Mouse (Mus musculus): ENCODE results near the gene Gm17662. TPM values are rescaled to one million over a fixed set of nuclear protein-coding genes. Genes with fewer than 3 reads are reported as not detected.

Gene Gm17662
- total and polyA plus RNA-seq, 3 experiments, result not detected

GRCm38 (mm10) chr4:104835096-104835495 is 22.0 kb upstream of the Gm17662 start:
- TF ChIP-seq USF1 (IDR thresholded peaks at IDR 0.05; ENCODE audit: low read depth, low read length), result no peak
- TF ChIP-seq IRF4 (IDR thresholded peaks at IDR 0.05; ENCODE audit: low read depth, low read length), result no peak
- TF ChIP-seq CHD2 (IDR thresholded peaks at IDR 0.05; ENCODE audit: low read length), result no peak
- TF ChIP-seq CHD1 (IDR thresholded peaks at IDR 0.05; ENCODE audit: low read depth, low read length), result no peak
- TF ChIP-seq POLR2AphosphoS2 (IDR thresholded peaks at IDR 0.05; ENCODE audit: low read depth, low read length), result no peak
- TF ChIP-seq ZKSCAN1 (IDR thresholded peaks at IDR 0.05; ENCODE audit: borderline replicate concordance, low read depth, low read length), result no peak
- no peak for TF ChIP-seq TCF12 (IDR thresholded peaks at IDR 0.05; ENCODE audit: low read depth, low read length)
- no peak for TF ChIP-seq MAX (IDR thresholded peaks at IDR 0.05; ENCODE audit: low read length)
- no peak for TF ChIP-seq ZNF384 (IDR thresholded peaks at IDR 0.05; ENCODE audit: low read depth, low read length)
- no peak for TF ChIP-seq BHLHE40 (IDR thresholded peaks at IDR 0.05; ENCODE audit: low read depth, low read length)
- TF ChIP-seq MAFK (IDR thresholded peaks at IDR 0.05; ENCODE audit: insufficient replicate concordance, low read length), result no peak
- TF ChIP-seq JUN (IDR thresholded peaks at IDR 0.05; ENCODE audit: insufficient read depth, low read depth, low read length), result no peak
- no peak for TF ChIP-seq RAD21 (IDR thresholded peaks at IDR 0.05; ENCODE audit: low read depth, low read length)
- TF ChIP-seq HCFC1 (IDR thresholded peaks at IDR 0.05; ENCODE audit: low read depth, low read length), result no peak
- peaks cover 0 to 4% of the 10 kb centered on the region in 2 experiments; a peak in 1 of 4 replicates for H3K4me1 ChIP-seq (ENCODE audit: control insufficient read depth in 1 of 2, insufficient read depth in 2 of 2)
- dilution Hi-C loops (cut with MboI; ENCODE audit: extremely low pct_ligation_motif_present, extremely low pct_unique_long_range_greater_than_20kb, low sequenced_read_pairs) (no loop called here), in situ Hi-C loops (cut with MboI; ENCODE audit: low pct_ligation_motif_present, low pct_unique_long_range_greater_than_20kb, low sequenced_read_pairs) (no loop called here)
- H3K9ac ChIP-seq (ENCODE audit: insufficient read depth, low read depth), result no peak overlapping the region
- DNase-seq (ENCODE audit: extremely low read depth), result no peak
- no peaks in the 10 kb centered on the region for H3K27me3 ChIP-seq (replicated peaks)
- H3K9me3 ChIP-seq (replicated peaks; ENCODE audit: low read length), result peaks cover 7% of the 10 kb centered on the region
- no peak overlapping the region for H3K4me2 ChIP-seq (ENCODE audit: insufficient read depth, low read depth, poor library complexity, severe bottlenecking)
- no peak overlapping the region for H3K27ac ChIP-seq (ENCODE audit: insufficient read depth, low read depth)
- no peak overlapping the region for H3K4me3 ChIP-seq (replicated peaks in 1 of 3; ENCODE audit: low read depth in 2 of 3, low read length in 2 of 3, poor library complexity in 1 of 3)
- no peaks in the 10 kb centered on the region for H3K79me2 ChIP-seq (replicated peaks; ENCODE audit: control insufficient read depth, extremely low read depth, insufficient read depth, poor library complexity, severe bottlenecking)
- H3K36me3 ChIP-seq (replicated peaks in 1 of 2; ENCODE audit: control insufficient read depth in 1 of 2, insufficient read depth in 1 of 2, low read length in 1 of 2), result no peaks in the 10 kb centered on the region

DNA sequence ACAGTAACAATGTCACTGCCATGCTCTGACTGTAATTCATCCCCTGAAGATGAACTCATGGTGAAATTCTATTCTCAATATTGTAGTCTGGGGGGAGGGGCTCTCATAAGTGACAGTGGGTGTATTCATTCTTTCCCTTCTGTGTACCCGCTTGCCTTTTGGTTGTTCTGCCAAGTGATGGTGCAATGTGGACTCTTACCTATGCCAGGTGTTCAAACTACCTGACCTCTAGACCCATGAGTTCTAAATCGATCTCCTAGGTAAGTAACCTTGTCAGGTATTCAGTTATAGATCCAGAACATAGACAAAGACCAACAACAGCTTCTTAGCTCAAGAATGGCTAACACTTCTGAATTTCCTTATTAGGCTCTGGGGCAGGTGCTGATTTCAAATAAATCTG is 18.8 kb upstream of the Gm17662 start:
- in situ Hi-C loops (cut with MboI; ENCODE audit: low pct_ligation_motif_present, low pct_unique_long_range_greater_than_20kb, low sequenced_read_pairs) (no loop called here), dilution Hi-C loops (cut with MboI; ENCODE audit: extremely low pct_ligation_motif_present, extremely low pct_unique_long_range_greater_than_20kb, low sequenced_read_pairs) (no loop called here)
- no peak for DNase-seq (ENCODE audit: extremely low read depth)
- TF ChIP-seq E2F4 (IDR thresholded peaks at IDR 0.05; ENCODE audit: insufficient replicate concordance, low read depth, low read length), result no peak
- TF ChIP-seq MEF2A (IDR thresholded peaks at IDR 0.05; ENCODE audit: borderline replicate concordance, low read depth, low read length), result no peak
- no peak for TF ChIP-seq SIN3A (IDR thresholded peaks at IDR 0.05; ENCODE audit: low read length)
- TF ChIP-seq MAZ (IDR thresholded peaks at IDR 0.05; ENCODE audit: low read depth, low read length), result no peak
- no peak for TF ChIP-seq JUND (conservative IDR thresholded peaks at IDR 0.05; ENCODE audit: low read depth, low read length)
- TF ChIP-seq RCOR1 (conservative IDR thresholded peaks at IDR 0.05; ENCODE audit: low read depth, low read length), result no peak
- no peak for TF ChIP-seq HCFC1 (IDR thresholded peaks at IDR 0.05; ENCODE audit: low read depth, low read length)
- no peak for TF ChIP-seq JUN (IDR thresholded peaks at IDR 0.05; ENCODE audit: insufficient read depth, low read depth, low read length)
- TF ChIP-seq MAX (IDR thresholded peaks at IDR 0.05; ENCODE audit: low read length), result no peak
- H3K4me1 ChIP-seq (ENCODE audit: control insufficient read depth in 1 of 2, insufficient read depth in 2 of 2), result no peaks in the 10 kb centered on the region
- no peak overlapping the region for H3K4me2 ChIP-seq (ENCODE audit: insufficient read depth, low read depth, poor library complexity, severe bottlenecking)
- H3K27ac ChIP-seq (ENCODE audit: insufficient read depth, low read depth), result no peak overlapping the region
- no peaks in the 10 kb centered on the region for H3K36me3 ChIP-seq (replicated peaks in 1 of 2; ENCODE audit: control insufficient read depth in 1 of 2, insufficient read depth in 1 of 2, low read length in 1 of 2)
- H3K79me2 ChIP-seq (replicated peaks; ENCODE audit: control insufficient read depth, extremely low read depth, insufficient read depth, poor library complexity, severe bottlenecking), result no peaks in the 10 kb centered on the region
- no peak overlapping the region for H3K4me3 ChIP-seq (replicated peaks in 1 of 3; ENCODE audit: low read depth in 2 of 3, low read length in 2 of 3, poor library complexity in 1 of 3)
- H3K9ac ChIP-seq (ENCODE audit: insufficient read depth, low read depth), result no peak overlapping the region
- H3K9me3 ChIP-seq (replicated peaks; ENCODE audit: low read length), result peaks cover 11% of the 10 kb centered on the region
- H3K27me3 ChIP-seq (replicated peaks), result no peaks in the 10 kb centered on the region
